Mouse (Mus musculus): ENCODE results near the gene Eif4ebp2. TPM values are rescaled to one million over a fixed set of nuclear protein-coding genes. Genes with fewer than 3 reads are reported as not detected.

The Eif4ebp2 gene
- polyA plus RNA-seq, 1 experiment from 2014 or later, result 43.6 TPM

GRCm38 (mm10) chr10:61382281-61382731, 70.2 kb downstream of the Eif4ebp2 start:
- TF ChIP-seq EP300 (IDR thresholded peaks at IDR 0.05; ENCODE audit: low read depth), result no peak
- no peak for TF ChIP-seq CTCF (IDR thresholded peaks at IDR 0.05; ENCODE audit: low read depth)
- ATAC-seq, result no peak
- Histone ChIP-seq H3K9ac (replicated peaks) (peak overlapping the region; percentile 70; the same call in 1 of the 2 replicates), H3K4me1 (ENCODE audit: insufficient read depth) (peaks cover 25% of the 10 kb centered on the region), H3K27me3 (ENCODE audit: insufficient read depth, low read length) (peaks cover 16% of the 10 kb centered on the region; the same call in 1 of the 2 replicates), H3K27ac (ENCODE audit: low read depth) (0 out of 2 replicates have a peak overlapping the region, but pooled peaks have one; percentile 51), H3K9me3 (ENCODE audit: low read length) (no peaks in the 10 kb centered on the region), H3K36me3 (replicated peaks; ENCODE audit: insufficient read depth, low read length) (no peaks in the 10 kb centered on the region), H3K4me2 (ENCODE audit: low read depth, low read length) (peak overlapping the region; percentile 90), H3K4me3 (ENCODE audit: low read depth, low read length) (peak overlapping the region; percentile 53)
- 0% methylated on average over 8 of the region's 8 CpGs for WGBS (ENCODE audit: insufficient replicate concordance)
- DNase-seq, result no peak

- H3K9me3 ChIP-seq (ENCODE audit: low read length), result no peaks in the 10 kb centered on the region
- H3K36me3 ChIP-seq (replicated peaks; ENCODE audit: insufficient read depth, low read length), result no peaks in the 10 kb centered on the region
- ATAC-seq (no peak), DNase-seq (no peak)
- no peak overlapping the region for H3K9ac ChIP-seq (replicated peaks)
- peaks cover 16% of the 10 kb centered on the region; the same call in 1 of the 2 replicates for H3K27me3 ChIP-seq (ENCODE audit: insufficient read depth, low read length)
- peak overlapping the region; percentile 90 for H3K4me2 ChIP-seq (ENCODE audit: low read depth, low read length)
- no peak overlapping the region for H3K27ac ChIP-seq (ENCODE audit: low read depth)
- peak overlapping the region; percentile 53 for H3K4me3 ChIP-seq (ENCODE audit: low read depth, low read length)
- no peak for TF ChIP-seq CTCF (IDR thresholded peaks at IDR 0.05; ENCODE audit: low read depth)
- no peak for TF ChIP-seq EP300 (IDR thresholded peaks at IDR 0.05; ENCODE audit: low read depth)
- 2% methylated on average over 8 of the region's 8 CpGs for WGBS (ENCODE audit: insufficient replicate concordance)
- H3K4me1 ChIP-seq (ENCODE audit: insufficient read depth), result peaks cover 25% of the 10 kb centered on the region
Measured at GRCm38 (mm10) chr10:61381823-61382222, 70.6 kb downstream of the Eif4ebp2 start.

GRCm38 (mm10) chr10:61380186-61380585, 72.3 kb downstream of the Eif4ebp2 start:
- WGBS (ENCODE audit: insufficient replicate concordance), result 26% methylated on average over 9 of the region's 9 CpGs
- DNase-seq (no peak), ATAC-seq (no peak)
- TF ChIP-seq EP300 (IDR thresholded peaks at IDR 0.05; ENCODE audit: low read depth), result no peak
- no peak for TF ChIP-seq CTCF (IDR thresholded peaks at IDR 0.05; ENCODE audit: low read depth)
- peaks cover 25% of the 10 kb centered on the region for H3K4me1 ChIP-seq (ENCODE audit: insufficient read depth)
- no peak overlapping the region for H3K9ac ChIP-seq (replicated peaks)
- H3K27me3 ChIP-seq (ENCODE audit: insufficient read depth, low read length), result peaks cover 16% of the 10 kb centered on the region; the same call in 1 of the 2 replicates
- no peaks in the 10 kb centered on the region for H3K36me3 ChIP-seq (replicated peaks; ENCODE audit: insufficient read depth, low read length)
- H3K9me3 ChIP-seq (ENCODE audit: low read length), result no peaks in the 10 kb centered on the region
- no peak overlapping the region for H3K27ac ChIP-seq (ENCODE audit: low read depth)
- H3K4me3 ChIP-seq (ENCODE audit: low read depth, low read length), result no peak overlapping the region
- H3K4me2 ChIP-seq (ENCODE audit: low read depth, low read length), result 0 out of 2 replicates have a peak overlapping the region, but pooled peaks have one; percentile 18

GRCm38 (mm10) chr10:61379340-61380040, 73.0 kb downstream of the Eif4ebp2 start:
- WGBS (ENCODE audit: insufficient replicate concordance), result 86% methylated on average over 13 of the region's 13 CpGs
- no peaks in the 10 kb centered on the region for H3K36me3 ChIP-seq (replicated peaks; ENCODE audit: insufficient read depth, low read length)
- no peak for DNase-seq
- H3K9me3 ChIP-seq (ENCODE audit: low read length), result no peaks in the 10 kb centered on the region
- H3K9ac ChIP-seq (replicated peaks), result no peak overlapping the region
- peaks cover 32% of the 10 kb centered on the region for H3K4me1 ChIP-seq (ENCODE audit: insufficient read depth)
- TF ChIP-seq EP300 (IDR thresholded peaks at IDR 0.05; ENCODE audit: low read depth) (no peak), CTCF (IDR thresholded peaks at IDR 0.05; ENCODE audit: low read depth) (no peak)
- no peak overlapping the region for H3K4me3 ChIP-seq (ENCODE audit: low read depth, low read length)
- no peak overlapping the region for H3K27ac ChIP-seq (ENCODE audit: low read depth)
- H3K27me3 ChIP-seq (ENCODE audit: insufficient read depth, low read length), result peaks cover 16% of the 10 kb centered on the region; the same call in 1 of the 2 replicates
- no peak for ATAC-seq
- H3K4me2 ChIP-seq (ENCODE audit: low read depth, low read length), result no peak overlapping the region

- DNase-seq (no peak), ATAC-seq (no peak)
- Histone ChIP-seq H3K9me3 (ENCODE audit: low read length) (no peaks in the 10 kb centered on the region), H3K36me3 (replicated peaks; ENCODE audit: insufficient read depth, low read length) (no peaks in the 10 kb centered on the region), H3K4me3 (ENCODE audit: low read depth, low read length) (no peak overlapping the region), H3K27ac (ENCODE audit: low read depth) (no peak overlapping the region), H3K4me2 (ENCODE audit: low read depth, low read length) (no peak overlapping the region), H3K27me3 (ENCODE audit: insufficient read depth, low read length) (peaks cover 16% of the 10 kb centered on the region; the same call in 1 of the 2 replicates), H3K9ac (replicated peaks) (no peak overlapping the region), H3K4me1 (ENCODE audit: insufficient read depth) (peaks cover 35% of the 10 kb centered on the region)
- WGBS (ENCODE audit: insufficient replicate concordance), result 75% methylated on average over 5 of the region's 5 CpGs
- TF ChIP-seq CTCF (IDR thresholded peaks at IDR 0.05; ENCODE audit: low read depth), result no peak
- no peak for TF ChIP-seq EP300 (IDR thresholded peaks at IDR 0.05; ENCODE audit: low read depth)
Measured at GRCm38 (mm10) chr10:61378698-61379097, 73.8 kb downstream of the Eif4ebp2 start.

Other genes starting within 250 kb of the Eif4ebp2 start
- 0.39 and 0.46 TPM in 2 replicates for gene Adamts14, start 179.2 kb downstream of the Eif4ebp2 start, polyA plus RNA-seq (2015; fragmentation: Nextera tagmentation; extraction: Ambion mirVana)
- gene Prf1, start 154.8 kb downstream of the Eif4ebp2 start, polyA plus RNA-seq (2015; fragmentation: Nextera tagmentation; extraction: Ambion mirVana), result 0.13 and 0.21 TPM in 2 replicates
- gene Pald1, start 69.1 kb downstream of the Eif4ebp2 start, polyA plus RNA-seq (2015; fragmentation: Nextera tagmentation; extraction: Ambion mirVana), result 3.7 and 3.8 TPM in 2 replicates
- gene Nodal, start 34.7 kb downstream of the Eif4ebp2 start, polyA plus RNA-seq (2015; fragmentation: Nextera tagmentation; extraction: Ambion mirVana), result 0.08 and 0.19 TPM in 2 replicates
- 3.0 TPM in 2 replicates for gene Lrrc20, start 23.1 kb upstream of the Eif4ebp2 start, polyA plus RNA-seq (2015; fragmentation: Nextera tagmentation; extraction: Ambion mirVana)
- not detected in 2 replicates for gene Npffr1, start 142.8 kb upstream of the Eif4ebp2 start, polyA plus RNA-seq (2015; fragmentation: Nextera tagmentation; extraction: Ambion mirVana)
- gene Ppa1, start 195.9 kb upstream of the Eif4ebp2 start, polyA plus RNA-seq (2015; fragmentation: Nextera tagmentation; extraction: Ambion mirVana), result 161 and 191 TPM in 2 replicates
- 60.7 and 62.1 TPM in 2 replicates for gene Sar1a, start 227.6 kb upstream of the Eif4ebp2 start, polyA plus RNA-seq (2015; fragmentation: Nextera tagmentation; extraction: Ambion mirVana)
- gene Tysnd1, start 242.9 kb upstream of the Eif4ebp2 start, polyA plus RNA-seq (2015; fragmentation: Nextera tagmentation; extraction: Ambion mirVana), result 22.8 and 24.2 TPM in 2 replicates

Data from liver, postnatal 0 days (tissue).